Mouse (Mus musculus) heart, postnatal 0 days (tissue): ENCODE data around the gene Agfg1.

Source experiments
- CTCF ChIP-seq: IDR thresholded peaks from 2 replicates; pipeline ENCODE4 v1.5.1; 2016; ENCODE audit warnings: antibody characterized with exemption, control low read depth, low read depth
- EP300 ChIP-seq: IDR thresholded peaks from 2 replicates; pipeline ENCODE4 v1.6.1; 2016; ENCODE audit warnings: antibody characterized with exemption, low read depth

GRCm38 (mm10) chr1:82860391-82860790 lies 21.1 kb downstream of the Agfg1 start:
- TF ChIP-seq CTCF (no peak), EP300 (no peak)
